Mouse (Mus musculus) bone marrow, adult 2 months (tissue): ENCODE data around the gene Tbc1d1. TPM values are rescaled to one million over a fixed set of nuclear protein-coding genes. Genes with fewer than 3 reads are reported as not detected.

Source experiments
- H3K27ac ChIP-seq: fragments of 200-500 bp; 2 replicates; pipeline ENCODE4 v1.5.1; 2012; ENCODE audit warnings: low read depth, mild to moderate bottlenecking, control low read depth, inconsistent platforms, low read length; ENCODE audit not compliant: control insufficient read depth, poor library complexity, insufficient read depth
- H3K4me1 ChIP-seq: fragments of 200-500 bp; 2 replicates; pipeline ENCODE4 v1.6.1; 2011; ENCODE audit warnings: low read length; ENCODE audit not compliant: control insufficient read depth, insufficient read depth
- H3K4me3 ChIP-seq: fragments of 200-500 bp; replicated peaks from 2 replicates; pipeline ENCODE3; 2011; ENCODE audit warnings: mild to moderate bottlenecking, low read depth, low read length, control low read depth; ENCODE audit not compliant: control insufficient read depth
- CTCF ChIP-seq: fragments of 200-500 bp; IDR thresholded peaks from 2 replicates; pipeline ENCODE4 v1.5.1; 2011; ENCODE audit warnings: low read length, control low read depth; ENCODE audit not compliant: control insufficient read depth, insufficient read depth
- POLR2A ChIP-seq: fragments of 200-500 bp; IDR thresholded peaks from 2 replicates; pipeline ENCODE4 v1.6.1; 2011; ENCODE audit warnings: low read depth, mild to moderate bottlenecking, control low read depth, low read length, borderline replicate concordance; ENCODE audit not compliant: control insufficient read depth
- WGBS: fragments of 180-500 bp; shearing (Covaris S2); methylation state at CpG from one replicate; pipeline ENCODE4 v1.1.7; 2018; 5-methylcytosine and 5-hydroxymethylcytosine counted together
- polyA plus RNA-seq: library from polyadenylated mRNA; stranded (reverse); fragments of >200 nt; gene quantifications from 2 replicates; pipeline ENCODE4 v1.2.4, GENCODE M21; 2011; ENCODE audit warnings: low replicate concordance; ENCODE audit not compliant: missing spikeins, insufficient read depth, insufficient read length

The Tbc1d1 gene
- polyA plus RNA-seq, 1 experiment, result 10.3 TPM

DNA sequence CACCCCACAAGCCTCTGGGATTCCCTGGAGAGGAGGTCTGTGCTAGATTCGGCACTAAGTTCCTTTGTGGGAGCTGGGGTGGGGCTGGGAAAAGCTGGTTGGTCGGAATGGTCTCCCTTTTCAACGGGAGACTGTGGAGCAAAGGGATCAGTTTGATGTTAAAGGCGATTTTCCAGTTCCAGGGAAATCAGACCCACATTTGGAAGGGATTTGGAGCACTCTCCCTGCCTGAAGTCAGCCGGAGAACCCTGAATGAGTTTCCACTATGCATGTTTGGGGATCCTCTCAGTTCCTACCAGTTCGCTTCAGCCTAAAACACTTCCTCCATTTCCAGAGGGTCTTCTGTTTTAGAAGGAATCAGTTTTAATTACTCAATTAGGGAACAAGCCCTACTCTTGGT lies 228.4 kb downstream of the Tbc1d1 start:
- 82% methylated on average over 6 of the region's 6 CpGs for WGBS
- TF ChIP-seq POLR2A, result no peak
- no peak for TF ChIP-seq CTCF
- H3K4me3 ChIP-seq, result no peak overlapping the region
- peaks cover 8% of the 10 kb centered on the region; the same call in 1 of the 2 replicates for H3K4me1 ChIP-seq
- H3K27ac ChIP-seq, result no peak overlapping the region

DNA sequence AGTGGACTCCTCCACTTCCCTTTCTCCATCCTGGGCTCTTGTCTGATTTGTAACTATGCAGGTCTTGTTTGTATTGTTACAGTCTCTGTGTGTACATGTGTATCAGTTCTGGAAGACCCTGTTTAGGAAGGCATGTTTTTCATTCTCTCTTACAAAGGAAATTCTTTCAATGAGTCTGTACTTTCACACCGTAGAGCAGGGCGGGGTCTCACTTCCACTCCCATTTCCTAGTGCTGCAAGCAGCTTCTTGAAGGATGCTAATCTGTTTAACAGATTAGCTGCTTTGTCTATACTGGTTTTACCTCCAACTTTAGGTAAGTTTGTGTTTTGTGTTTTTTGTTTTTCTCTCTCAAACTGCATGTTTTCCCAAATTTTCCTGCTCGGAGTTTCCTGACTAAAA lies 230.9 kb downstream of the Tbc1d1 start:
- Histone ChIP-seq H3K4me1 (peaks cover 4% of the 10 kb centered on the region), H3K4me3 (no peak overlapping the region), H3K27ac (no peak overlapping the region)
- TF ChIP-seq CTCF (no peak), POLR2A (no peak)
- 52% methylated on average over 3 of the region's 3 CpGs for WGBS

DNA sequence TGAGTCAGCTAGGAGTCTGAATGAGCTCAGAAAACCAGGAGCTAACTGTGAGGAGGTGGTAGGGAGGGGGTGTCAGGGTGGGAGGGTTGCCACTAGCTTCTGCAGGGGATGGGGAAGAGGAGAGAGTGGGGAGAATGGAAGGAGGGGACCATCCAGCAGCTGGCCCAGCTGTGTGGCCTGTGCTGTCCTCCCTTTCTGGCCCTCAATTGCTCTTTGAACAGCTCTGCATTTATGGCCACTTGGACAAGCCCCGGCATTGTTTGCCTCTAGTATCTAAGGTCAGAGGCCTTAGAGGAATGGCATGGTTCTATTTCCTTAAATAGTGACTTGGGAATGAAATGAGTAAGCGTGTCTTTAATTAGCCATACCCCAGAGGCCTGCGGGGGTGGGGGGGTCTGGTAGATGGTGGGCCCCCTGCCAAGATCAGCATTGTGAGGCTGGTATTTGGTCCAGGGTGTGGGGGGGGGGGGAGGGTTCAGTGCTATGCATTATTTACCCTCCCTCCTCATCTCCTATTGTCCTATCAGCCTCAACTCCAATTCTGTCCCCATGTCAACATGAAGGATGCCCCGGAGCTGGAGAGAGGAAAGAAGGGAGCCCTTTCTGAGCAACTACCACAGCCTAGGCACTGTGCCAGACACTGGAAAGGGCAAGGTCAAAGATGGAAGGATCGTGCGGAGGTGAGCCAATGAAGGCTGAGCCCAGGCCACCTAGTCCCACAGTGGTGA lies 233.3 kb downstream of the Tbc1d1 start:
- whole genome bisulfite sequencing, result 66% methylated on average over 6 of the region's 6 CpGs
- no peak for TF ChIP-seq CTCF
- TF ChIP-seq POLR2A, result no peak
- H3K27ac ChIP-seq, result no peak overlapping the region

DNA sequence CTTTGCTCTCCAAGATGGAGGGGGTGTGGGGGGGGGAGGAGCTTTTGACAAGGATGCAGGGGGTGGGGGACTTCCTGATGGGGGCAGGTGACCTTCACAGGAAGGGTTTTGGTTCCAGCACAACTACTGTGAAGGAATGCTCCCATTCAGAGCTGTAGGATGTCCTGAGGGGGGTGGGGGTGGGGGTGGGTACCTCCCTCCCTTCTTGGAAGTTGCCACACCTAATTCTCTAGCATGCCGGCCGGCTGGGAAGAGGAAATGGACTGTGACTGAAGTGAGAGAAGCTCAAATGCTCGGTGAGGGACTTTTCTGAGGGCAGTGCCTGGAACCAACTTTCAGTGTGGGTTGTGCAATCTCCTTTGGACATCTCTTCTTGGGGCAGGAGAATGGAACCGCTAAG lies 235.2 kb downstream of the Tbc1d1 start:
- H3K4me1 ChIP-seq, result peaks cover 7% of the 10 kb centered on the region
- 11% methylated on average over 4 of the region's 4 CpGs for WGBS
- no peak overlapping the region for H3K27ac ChIP-seq

More for the DNA sequence above, 233.3 kb downstream of the Tbc1d1 start:
- peaks cover 7% of the 10 kb centered on the region for H3K4me1 ChIP-seq
- no peak overlapping the region for H3K4me3 ChIP-seq

GRCm38 (mm10) chr5:64392426-64393020 lies 236.4 kb downstream of the Tbc1d1 start:
- TF ChIP-seq CTCF, result no peak
- TF ChIP-seq POLR2A, result no peak
- Histone ChIP-seq H3K4me1 (peaks cover 7% of the 10 kb centered on the region), H3K27ac (peak overlapping the region; percentile 75), H3K4me3 (no peak overlapping the region)
- 34% methylated on average over 8 of the region's 8 CpGs for WGBS

More for the DNA sequence above, 235.2 kb downstream of the Tbc1d1 start:
- H3K4me3 ChIP-seq, result no peak overlapping the region
- TF ChIP-seq CTCF (no peak), POLR2A (no peak)

DNA sequence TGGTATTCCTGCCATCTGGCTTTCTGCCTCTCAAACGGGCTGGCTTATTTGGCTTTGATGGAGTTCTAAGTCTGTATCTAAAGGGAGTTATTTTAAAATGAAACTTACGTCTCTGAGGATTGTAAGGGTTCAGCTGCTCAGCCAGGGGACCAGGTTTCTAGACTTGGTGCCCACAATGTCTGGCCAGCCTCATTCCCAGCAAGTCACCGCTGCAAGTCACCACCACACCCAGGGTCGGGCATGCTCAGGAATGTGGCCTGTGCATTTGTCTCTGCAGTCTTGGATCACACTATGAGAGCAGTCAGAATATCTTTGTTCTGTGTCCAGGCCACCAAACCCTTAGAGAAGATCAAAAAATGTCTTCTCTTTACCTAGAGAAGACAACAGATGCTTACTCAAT lies 237.4 kb downstream of the Tbc1d1 start:
- H3K4me3 ChIP-seq, result no peak overlapping the region
- peak overlapping the region; percentile 75 for H3K27ac ChIP-seq
- WGBS, result 65% methylated on average over 4 of the region's 4 CpGs
- H3K4me1 ChIP-seq, result peaks cover 7% of the 10 kb centered on the region
- no peak for TF ChIP-seq POLR2A
- no peak for TF ChIP-seq CTCF

DNA sequence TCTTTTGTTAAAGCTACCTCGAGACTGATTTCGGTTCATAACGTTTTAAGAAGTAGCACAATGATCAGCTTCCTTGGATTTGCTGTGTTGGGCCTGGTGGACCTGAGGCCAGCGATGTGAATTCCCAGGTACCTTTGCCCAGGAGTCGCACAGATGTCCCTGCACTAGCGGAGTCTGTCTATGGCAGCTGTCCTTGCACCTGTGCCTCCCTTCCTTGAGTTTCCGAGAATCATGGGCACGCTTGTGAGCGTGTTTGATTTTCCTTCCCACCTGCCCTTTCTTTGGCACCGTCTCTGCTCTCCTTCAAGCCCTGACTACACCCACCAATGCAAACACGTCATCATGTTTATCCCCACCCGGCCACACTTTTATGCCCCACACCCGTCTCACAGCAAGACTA lies 242.1 kb downstream of the Tbc1d1 start:
- no peak overlapping the region for H3K4me3 ChIP-seq
- H3K4me1 ChIP-seq, result peaks cover 3% of the 10 kb centered on the region
- H3K27ac ChIP-seq, result no peak overlapping the region
- TF ChIP-seq POLR2A (no peak), CTCF (no peak)
- 85% methylated on average over 13 of the region's 13 CpGs for WGBS

- Histone ChIP-seq H3K27ac (no peak overlapping the region), H3K4me1 (no peaks in the 10 kb centered on the region), H3K4me3 (no peak overlapping the region)
- no peak for TF ChIP-seq POLR2A
- TF ChIP-seq CTCF, result no peak
- WGBS, result 86% methylated on average over 4 of the region's 4 CpGs
Measured at GRCm38 (mm10) chr5:64400742-64401141, 244.6 kb downstream of the Tbc1d1 start.

Other genes starting within 250 kb of the Tbc1d1 start
- gene Rell1, start 187.4 kb upstream of the Tbc1d1 start, polyA plus RNA-seq, result 8.3 and 18.9 TPM in 2 replicates
- gene Pgm2, start 63.4 kb upstream of the Tbc1d1 start, polyA plus RNA-seq, result 9.0 and 19.3 TPM in 2 replicates